Mouse (Mus musculus) midbrain, embryonic 14.5 days (tissue): ENCODE results near the gene Zfp598. TPM values are rescaled to one million over a fixed set of nuclear protein-coding genes. Genes with fewer than 3 reads are reported as not detected.

Source experiments
- ATAC-seq: fragments of 200-750 bp; cut with Nextera tagmentation; 2 replicates; pipeline ENCODE4 v1.8.0; 2017; ENCODE audit warnings: moderate number of reproducible peaks, moderate library complexity; ENCODE audit not compliant: low FRiP score, low TSS enrichment
- DNase-seq: peaks from one replicate; pipeline ENCODE4 v3.0.0-alpha.2; 2015
- H3K27ac ChIP-seq: fragments of 300-500 bp; sonication (generic); replicated peaks from 2 replicates; pipeline ENCODE4 v1.5.1; 2014; ENCODE audit warnings: mild to moderate bottlenecking, low read depth, low read length, moderate library complexity
- H3K27me3 ChIP-seq: fragments of 300-500 bp; sonication (generic); 2 replicates; pipeline ENCODE4 v1.6.1; 2014; ENCODE audit warnings: low read length, control low read depth, mixed read lengths; ENCODE audit not compliant: control insufficient read depth, insufficient read depth
- H3K36me3 ChIP-seq: fragments of 300-500 bp; sonication (generic); 2 replicates; pipeline ENCODE4 v1.6.1; 2014; ENCODE audit warnings: low read length, control low read depth; ENCODE audit not compliant: control insufficient read depth, insufficient read depth
- H3K4me1 ChIP-seq: fragments of 300-500 bp; sonication (generic); 2 replicates; pipeline ENCODE4 v1.6.1; 2014; ENCODE audit warnings: mild to moderate bottlenecking, antibody characterized with exemption, low read length, control low read depth; ENCODE audit not compliant: control insufficient read depth, insufficient read depth
- H3K4me2 ChIP-seq: fragments of 300-500 bp; sonication (generic); 2 replicates; pipeline ENCODE4 v1.6.1; 2014; ENCODE audit warnings: mild to moderate bottlenecking, low read length, moderate library complexity
- H3K4me3 ChIP-seq: fragments of 300-500 bp; sonication (generic); replicated peaks from 2 replicates; pipeline ENCODE4 v1.5.1; 2014; ENCODE audit warnings: low read depth, low read length
- H3K9ac ChIP-seq: fragments of 300-500 bp; sonication (generic); replicated peaks from 2 replicates; pipeline ENCODE4 v1.6.1; 2014; ENCODE audit warnings: mild to moderate bottlenecking, low read length, moderate library complexity
- H3K9me3 ChIP-seq: fragments of 300-500 bp; sonication (generic); 2 replicates; pipeline ENCODE4 v1.6.1; 2016; ENCODE audit warnings: low read length, control low read depth, mixed read lengths; ENCODE audit not compliant: control insufficient read depth
- WGBS: fragments of 180-500 bp; shearing (Covaris S2); extraction: QIAGEN DNeasy Blood & Tissue Kit; methylation state at CpG from one replicate; pipeline ENCODE4 v1.1.7; 2014; 5-methylcytosine and 5-hydroxymethylcytosine counted together
- polyA plus RNA-seq: library from polyadenylated mRNA; unstranded; fragments of >200 nt; fragmentation: Nextera tagmentation; extraction: Ambion mirVana; gene quantifications from 2 replicates; pipeline ENCODE4 v1.2.1, GENCODE M21; 2014

The Zfp598 gene
- polyA plus RNA-seq, 1 experiment from 2014 or later, result 22.8 TPM

- WGBS, result 79% methylated on average over 3 of the region's 3 CpGs
- no peak for ATAC-seq
These were observed 56.3 kb downstream of the Zfp598 start for GRCm38 (mm10) chr17:24725637-24726390.

GRCm38 (mm10) chr17:24727618-24728017 is 58.1 kb downstream of the Zfp598 start, which contains the start of gene Rpl3l:
Gene Rpl3l, plus strand, starts transcription at chr17:24727820.
- no peak within 1 kb of the TSS for H3K4me2 ChIP-seq
- H3K27me3 ChIP-seq, result no peaks in the 10 kb centered on the region
- H3K36me3 ChIP-seq, result peaks cover under 1% of the 10 kb centered on the region; the same call in 1 of the 2 replicates
- H3K4me3 ChIP-seq, result no peak within 1 kb of the TSS
- 75% methylated on average over 2 of the region's 2 CpGs for WGBS
- ATAC-seq (no peak), DNase-seq (no peak)
- no peak within 1 kb of the TSS for H3K9ac ChIP-seq
- H3K27ac ChIP-seq, result no peak within 1 kb of the TSS
- no peaks in the 10 kb centered on the region for H3K9me3 ChIP-seq
- H3K4me1 ChIP-seq, result peaks cover 9% of the 10 kb centered on the region

More at GRCm38 (mm10) chr17:24725637-24726390, 56.3 kb downstream of the Zfp598 start:
- H3K27me3 ChIP-seq, result no peaks in the 10 kb centered on the region
- peaks cover 16% of the 10 kb centered on the region for H3K36me3 ChIP-seq
- no peak overlapping the region for H3K4me3 ChIP-seq
- no peaks in the 10 kb centered on the region for H3K9me3 ChIP-seq
- DNase-seq, result no peak
- H3K9ac ChIP-seq, result no peak overlapping the region
- H3K4me2 ChIP-seq, result no peak overlapping the region
- peaks cover 9% of the 10 kb centered on the region for H3K4me1 ChIP-seq
- H3K27ac ChIP-seq, result no peak overlapping the region

DNA sequence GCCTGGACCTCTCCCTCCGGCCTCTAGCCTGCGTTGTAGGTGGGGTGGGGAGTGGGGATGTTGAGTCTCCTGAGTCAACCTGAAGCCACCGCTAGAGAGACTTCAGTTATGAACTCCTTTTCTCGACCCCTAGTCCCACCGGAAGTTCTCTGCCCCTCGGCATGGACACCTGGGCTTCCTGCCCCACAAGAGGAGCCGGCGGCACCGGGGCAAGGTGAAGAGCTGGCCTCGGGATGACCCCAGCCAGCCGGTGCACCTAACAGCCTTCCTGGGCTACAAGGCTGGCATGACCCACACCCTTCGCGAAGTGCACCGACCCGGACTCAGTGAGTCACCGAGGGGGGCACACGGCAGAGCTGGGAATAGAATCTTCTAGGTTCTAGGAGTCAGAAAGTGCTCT is 58.7 kb downstream of the Zfp598 start:
- H3K4me3 ChIP-seq, result no peak overlapping the region
- H3K4me2 ChIP-seq, result no peak overlapping the region
- no peaks in the 10 kb centered on the region for H3K27me3 ChIP-seq
- peaks cover 5% of the 10 kb centered on the region for H3K4me1 ChIP-seq
- no peak overlapping the region for H3K27ac ChIP-seq
- H3K9me3 ChIP-seq, result no peaks in the 10 kb centered on the region
- no peak overlapping the region for H3K9ac ChIP-seq
- 80% methylated on average over 17 of the region's 17 CpGs for WGBS
- ATAC-seq, result no peak
- DNase-seq, result no peak
- no peaks in the 10 kb centered on the region for H3K36me3 ChIP-seq

DNA sequence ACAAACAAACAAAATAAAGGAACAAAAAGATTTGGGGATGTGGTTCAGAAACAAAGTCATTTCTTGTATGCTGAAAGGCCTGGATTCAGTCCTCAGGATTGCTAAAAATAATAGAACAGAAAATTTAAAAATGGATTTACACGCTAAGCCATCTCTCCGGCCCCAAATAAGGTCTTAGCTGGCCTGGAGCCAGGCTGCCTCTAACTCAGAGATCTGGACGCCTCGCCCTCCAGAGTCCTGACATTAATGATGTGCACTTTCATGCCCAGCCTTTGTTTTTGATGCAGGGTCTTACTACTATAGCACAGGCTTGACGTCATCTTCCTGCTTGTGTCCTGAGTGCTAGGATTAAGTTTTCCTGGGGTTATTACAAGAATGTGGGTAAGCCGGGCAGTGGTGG is 59.6 kb downstream of the Zfp598 start:
- Histone ChIP-seq H3K4me1 (no peaks in the 10 kb centered on the region), H3K9ac (no peak overlapping the region), H3K4me2 (no peak overlapping the region), H3K27me3 (no peaks in the 10 kb centered on the region), H3K36me3 (no peaks in the 10 kb centered on the region), H3K4me3 (no peak overlapping the region), H3K27ac (no peak overlapping the region), H3K9me3 (no peaks in the 10 kb centered on the region)
- 78% methylated on average over 6 of the region's 6 CpGs for WGBS
- DNase-seq, result no peak
- no peak for ATAC-seq

DNA sequence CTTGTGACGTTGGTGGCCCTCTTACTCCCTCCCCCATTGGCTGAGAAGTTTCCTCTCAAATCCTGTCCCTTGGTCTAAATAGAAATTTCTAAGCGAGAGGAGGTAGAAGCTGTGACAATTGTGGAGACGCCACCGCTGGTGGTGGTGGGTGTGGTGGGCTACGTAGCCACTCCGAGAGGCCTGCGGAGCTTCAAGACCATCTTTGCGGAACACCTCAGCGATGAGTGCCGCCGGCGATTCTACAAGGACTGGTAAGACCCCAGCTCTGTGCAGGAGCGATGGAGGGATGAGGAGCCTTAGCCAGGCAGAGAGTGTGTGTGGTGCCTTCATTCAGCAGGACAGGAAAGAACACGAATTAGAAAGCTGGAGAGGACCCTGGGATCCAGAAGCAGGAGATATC is 61.3 kb downstream of the Zfp598 start:
- H3K4me2 ChIP-seq, result no peak overlapping the region
- H3K27me3 ChIP-seq, result no peaks in the 10 kb centered on the region
- H3K4me3 ChIP-seq, result no peak overlapping the region
- no peaks in the 10 kb centered on the region for H3K4me1 ChIP-seq
- WGBS, result 85% methylated on average over 14 of the region's 14 CpGs
- ATAC-seq, result no peak
- no peak for DNase-seq
- H3K27ac ChIP-seq, result no peak overlapping the region
- no peaks in the 10 kb centered on the region for H3K36me3 ChIP-seq
- no peak overlapping the region for H3K9ac ChIP-seq
- no peaks in the 10 kb centered on the region for H3K9me3 ChIP-seq

Other genes with a start within 250 kb of the Zfp598 start
- 26.9 and 27.7 TPM in 2 replicates for gene Eci1, start 243.0 kb upstream of the Zfp598 start, polyA plus RNA-seq
- gene Dnase1l2, start 226.6 kb upstream of the Zfp598 start, polyA plus RNA-seq, result 4.2 and 6.1 TPM in 2 replicates
- 22.7 and 22.8 TPM in 2 replicates for gene E4f1, start 199.4 kb upstream of the Zfp598 start, polyA plus RNA-seq
- 60.5 and 62.7 TPM in 2 replicates for gene Pgp, start 199.3 kb upstream of the Zfp598 start, polyA plus RNA-seq
- 0.45 TPM in 1 of 2 replicates, not detected in the other for gene Bricd5, start 195.8 kb upstream of the Zfp598 start, polyA plus RNA-seq
- gene Mlst8, start 190.6 kb upstream of the Zfp598 start, polyA plus RNA-seq, result 36.2 and 43.0 TPM in 2 replicates
- 34.8 and 37.5 TPM in 2 replicates for gene Caskin1, start 181.1 kb upstream of the Zfp598 start, polyA plus RNA-seq
- gene Traf7, start 141.7 kb upstream of the Zfp598 start, polyA plus RNA-seq, result 86.2 and 90.8 TPM in 2 replicates
- gene Rab26, start 135.5 kb upstream of the Zfp598 start, polyA plus RNA-seq, result 4.9 and 6.5 TPM in 2 replicates
- gene Pkd1, start 119.9 kb upstream of the Zfp598 start, polyA plus RNA-seq, result 18.0 and 28.3 TPM in 2 replicates
- gene Tsc2, start 37.1 kb upstream of the Zfp598 start, polyA plus RNA-seq, result 79.5 and 89.5 TPM in 2 replicates
- gene Nthl1, start 37.0 kb upstream of the Zfp598 start, polyA plus RNA-seq, result 6.5 and 8.9 TPM in 2 replicates
- 36.7 and 39.2 TPM in 2 replicates for gene Slc9a3r2, start 19.4 kb upstream of the Zfp598 start, polyA plus RNA-seq
- not detected in 2 replicates for gene Npw, start 11.2 kb upstream of the Zfp598 start, polyA plus RNA-seq
- gene Syngr3, start 20.3 kb downstream of the Zfp598 start, polyA plus RNA-seq, result 147 and 169 TPM in 2 replicates
- 35.9 and 38.3 TPM in 2 replicates for gene Gfer, start 26.5 kb downstream of the Zfp598 start, polyA plus RNA-seq
- 1.8 and 1.9 TPM in 2 replicates for gene Noxo1, start 26.5 kb downstream of the Zfp598 start, polyA plus RNA-seq
- gene Tbl3, start 38.0 kb downstream of the Zfp598 start, polyA plus RNA-seq, result 68.0 and 73.0 TPM in 2 replicates
- gene Rnf151, start 48.4 kb downstream of the Zfp598 start, polyA plus RNA-seq, result 0.32 TPM in 1 of 2 replicates, not detected in the other
- gene Rps2, start 48.4 kb downstream of the Zfp598 start, polyA plus RNA-seq, result 814 and 824 TPM in 2 replicates
- gene Ndufb10, start 54.8 kb downstream of the Zfp598 start, polyA plus RNA-seq, result 282 and 319 TPM in 2 replicates
- gene Rpl3l, start 58.1 kb downstream of the Zfp598 start, polyA plus RNA-seq, result not detected in 2 replicates
- gene Msrb1, start 67.0 kb downstream of the Zfp598 start, polyA plus RNA-seq, result 19.7 and 20.1 TPM in 2 replicates
- not detected in 2 replicates for gene Hs3st6, start 83.3 kb downstream of the Zfp598 start, polyA plus RNA-seq
- not detected in 2 replicates for gene Meiob, start 134.6 kb downstream of the Zfp598 start, polyA plus RNA-seq
- 55.4 and 71.0 TPM in 2 replicates for gene Hagh, start 170.5 kb downstream of the Zfp598 start, polyA plus RNA-seq
- gene Fahd1, start 180.7 kb downstream of the Zfp598 start, polyA plus RNA-seq, result 18.0 and 18.9 TPM in 2 replicates
- gene Igfals, start 196.3 kb downstream of the Zfp598 start, polyA plus RNA-seq, result 0.18 TPM in 1 of 2 replicates, not detected in the other
- gene Nubp2, start 216.7 kb downstream of the Zfp598 start, polyA plus RNA-seq, result 70.4 and 73.3 TPM in 2 replicates
- 77.3 and 93.2 TPM in 2 replicates for gene Spsb3, start 217.0 kb downstream of the Zfp598 start, polyA plus RNA-seq
- gene Eme2, start 225.4 kb downstream of the Zfp598 start, polyA plus RNA-seq, result 21.6 and 26.9 TPM in 2 replicates
- gene Mrps34, start 225.4 kb downstream of the Zfp598 start, polyA plus RNA-seq, result 74.7 and 86.7 TPM in 2 replicates
- 77.4 and 112 TPM in 2 replicates for gene Nme3, start 226.8 kb downstream of the Zfp598 start, polyA plus RNA-seq